Mouse (Mus musculus) forebrain, embryonic 15.5 days (tissue): ENCODE measurements around the gene Sdk2. TPM values are rescaled to one million over a fixed set of nuclear protein-coding genes. Genes with fewer than 3 reads are reported as not detected.

Experiments
- ATAC-seq: fragments of 200-750 bp; cut with Nextera tagmentation; replicated peaks from 2 replicates; pipeline ENCODE4 v1.8.0; 2017; ENCODE audit warnings: mild to moderate bottlenecking, moderate TSS enrichment, moderate library complexity
- H3K27ac ChIP-seq: fragments of 300-500 bp; sonication (generic); replicated peaks from 2 replicates; pipeline ENCODE4 v1.5.1; 2015; ENCODE audit warnings: mild to moderate bottlenecking, inconsistent platforms
- H3K27me3 ChIP-seq: fragments of 300-500 bp; sonication (generic); 2 replicates; pipeline ENCODE4 v1.6.1; 2015; ENCODE audit warnings: inconsistent platforms
- H3K36me3 ChIP-seq: fragments of 300-500 bp; sonication (generic); 2 replicates; pipeline ENCODE4 v1.6.1; 2015; ENCODE audit warnings: mild to moderate bottlenecking, inconsistent platforms
- H3K4me1 ChIP-seq: fragments of 300-500 bp; sonication (generic); 2 replicates; pipeline ENCODE4 v1.6.1; 2015; ENCODE audit warnings: inconsistent platforms
- H3K4me2 ChIP-seq: fragments of 300-500 bp; sonication (generic); replicated peaks from 2 replicates; pipeline ENCODE4 v1.6.1; 2015; ENCODE audit warnings: mild to moderate bottlenecking, inconsistent platforms
- H3K4me3 ChIP-seq: fragments of 300-500 bp; sonication (generic); 2 replicates; pipeline ENCODE4 v1.5.1; 2015; ENCODE audit warnings: mild to moderate bottlenecking, inconsistent platforms
- H3K9ac ChIP-seq: fragments of 300-500 bp; sonication (generic); replicated peaks from 2 replicates; pipeline ENCODE4 v1.6.1; 2015; ENCODE audit warnings: mild to moderate bottlenecking, inconsistent platforms
- H3K9me3 ChIP-seq: fragments of 300-500 bp; sonication (generic); 2 replicates; pipeline ENCODE4 v1.6.1; 2016; ENCODE audit warnings: inconsistent platforms
- WGBS: fragments of 180-500 bp; shearing (Covaris S2); methylation state at CpG from one replicate; pipeline ENCODE4 v1.1.7; 2015; ENCODE audit warnings: mixed read lengths; 5-methylcytosine and 5-hydroxymethylcytosine counted together
- polyA plus RNA-seq: library from polyadenylated mRNA; unstranded; fragments of >200 nt; fragmentation: Nextera tagmentation; extraction: Ambion mirVana; gene quantifications from 2 replicates; pipeline ENCODE4 v1.2.1, GENCODE M21; 2015

Gene Sdk2
- polyA plus RNA-seq, 1 experiment from 2014 or later: 2.3 TPM

GRCm38 (mm10) chr11:114066098-114066950 lies 522 bp downstream of the Sdk2 start:
- peak; percentile 49 for ATAC-seq
- Histone ChIP-seq H3K9ac (peak overlapping the region; percentile 70), H3K27me3 (peaks cover 14% of the 10 kb centered on the region), H3K36me3 (no peaks in the 10 kb centered on the region), H3K9me3 (no peaks in the 10 kb centered on the region), H3K4me3 (peak overlapping the region; percentile 55), H3K27ac (peak overlapping the region; percentile 79), H3K4me1 (peaks cover 59% of the 10 kb centered on the region), H3K4me2 (peak overlapping the region; percentile 95)
- WGBS: under 1% methylated on average over 89 of the region's 90 CpGs

DNA sequence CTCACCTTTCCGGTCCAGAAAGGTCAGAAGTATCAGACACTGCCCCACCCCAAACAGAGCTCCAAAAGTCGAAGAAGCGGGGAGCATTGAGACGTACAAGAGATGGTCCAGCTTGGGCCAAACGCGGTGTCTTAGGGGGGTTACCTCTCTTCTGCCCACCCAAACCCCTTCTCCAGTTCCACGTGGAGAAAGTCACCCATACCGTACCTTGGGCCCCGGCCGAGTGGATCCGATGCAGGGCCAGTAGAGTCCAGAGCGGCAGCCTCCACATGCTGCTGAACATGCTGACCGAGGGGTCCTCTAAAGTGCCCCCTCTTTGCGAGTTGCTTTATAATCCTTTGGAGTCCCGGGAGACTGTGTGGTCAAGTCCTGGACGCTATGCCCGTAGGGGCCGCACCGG lies 1.2 kb downstream of the Sdk2 start:
- Histone ChIP-seq H3K36me3 (no peaks in the 10 kb centered on the region), H3K9me3 (no peaks in the 10 kb centered on the region), H3K4me3 (peak overlapping the region; percentile 55), H3K27ac (no peak overlapping the region), H3K9ac (peak overlapping the region; percentile 70), H3K4me1 (peaks cover 62% of the 10 kb centered on the region), H3K4me2 (peak overlapping the region; percentile 95), H3K27me3 (peaks cover 14% of the 10 kb centered on the region)
- WGBS: 2% methylated on average over 19 of the region's 19 CpGs
- ATAC-seq: no peak

DNA sequence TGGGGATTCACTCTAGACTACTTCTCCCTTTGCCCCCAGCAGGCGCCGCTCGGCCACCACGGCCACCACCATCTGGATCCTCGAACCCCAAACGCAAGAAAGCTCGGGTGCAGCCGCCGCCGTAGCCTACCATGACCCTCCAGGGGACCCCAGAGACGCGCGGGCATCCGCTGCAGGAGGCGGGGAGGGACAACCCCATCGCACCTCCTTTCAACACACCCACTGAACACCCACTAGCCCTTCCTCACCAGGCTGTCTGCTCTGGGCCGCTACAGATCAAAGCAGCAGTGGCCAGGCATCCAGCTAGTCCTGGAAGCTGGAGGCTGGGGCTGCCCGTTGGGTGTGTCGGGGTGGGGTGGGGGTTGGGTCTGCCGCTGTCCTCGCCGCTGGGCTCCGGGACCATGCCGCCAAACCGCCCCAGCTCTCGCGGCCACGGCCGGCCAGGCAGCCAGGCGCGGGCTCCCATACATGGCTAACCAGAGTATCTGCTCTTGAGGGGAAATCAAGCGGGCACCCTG lies 1.9 kb downstream of the Sdk2 start:
- H3K4me1 ChIP-seq: peaks cover 62% of the 10 kb centered on the region

DNA sequence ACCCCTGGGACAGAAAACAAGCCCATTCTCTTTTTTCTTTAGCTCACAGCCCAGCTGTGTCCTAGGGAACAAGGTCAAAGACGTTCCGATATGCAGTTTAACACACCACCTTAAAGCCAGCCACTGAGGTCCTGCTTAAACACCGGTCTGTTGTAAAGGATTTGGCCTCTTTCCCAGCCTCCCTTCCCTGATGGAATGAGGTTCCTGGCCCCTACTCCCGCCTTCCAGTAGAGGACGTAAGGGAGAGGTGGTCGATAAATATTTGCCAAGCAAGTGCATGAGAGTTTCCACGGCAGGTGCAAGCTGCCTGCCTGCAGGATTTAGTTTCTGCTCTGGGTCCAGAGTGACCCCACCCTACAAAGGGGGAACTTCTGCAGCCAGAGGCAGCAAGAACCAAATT lies 4.9 kb downstream of the Sdk2 start:
- ATAC-seq: no peak
- 0 out of 2 replicates have a peak overlapping the region, but pooled peaks have one; percentile 3 for H3K4me2 ChIP-seq

More for the DNA sequence above, 1.9 kb downstream of the Sdk2 start:
- Histone ChIP-seq H3K27ac (no peak overlapping the region), H3K4me3 (peak overlapping the region; percentile 55), H3K9ac (peak overlapping the region; percentile 70), H3K4me2 (peak overlapping the region; percentile 95), H3K36me3 (no peaks in the 10 kb centered on the region), H3K27me3 (peaks cover 14% of the 10 kb centered on the region), H3K9me3 (no peaks in the 10 kb centered on the region)
- 2% methylated on average over 32 of the region's 32 CpGs for WGBS
- ATAC-seq: no peak

GRCm38 (mm10) chr11:114061265-114061664 lies 5.6 kb downstream of the Sdk2 start:
- ATAC-seq: no peak
- Histone ChIP-seq H3K4me1 (peaks cover 43% of the 10 kb centered on the region), H3K27ac (no peak overlapping the region), H3K36me3 (no peaks in the 10 kb centered on the region), H3K4me3 (no peak overlapping the region), H3K27me3 (peaks cover 14% of the 10 kb centered on the region), H3K9ac (no peak overlapping the region), H3K4me2 (no peak overlapping the region), H3K9me3 (no peaks in the 10 kb centered on the region)
- WGBS: 45% methylated on average over 2 of the region's 2 CpGs

More for the DNA sequence above, 4.9 kb downstream of the Sdk2 start:
- no peak overlapping the region for H3K27ac ChIP-seq
- H3K9ac ChIP-seq: no peak overlapping the region
- 45% methylated on average over 7 of the region's 7 CpGs for WGBS
- H3K4me1 ChIP-seq: peaks cover 45% of the 10 kb centered on the region
- no peak overlapping the region for H3K4me3 ChIP-seq
- H3K9me3 ChIP-seq: no peaks in the 10 kb centered on the region
- H3K27me3 ChIP-seq: peaks cover 14% of the 10 kb centered on the region
- H3K36me3 ChIP-seq: no peaks in the 10 kb centered on the region

GRCm38 (mm10) chr11:114056351-114056750 lies 10.5 kb downstream of the Sdk2 start:
- no peak overlapping the region for H3K9ac ChIP-seq
- H3K4me3 ChIP-seq: no peak overlapping the region
- no peaks in the 10 kb centered on the region for H3K36me3 ChIP-seq
- H3K27ac ChIP-seq: no peak overlapping the region
- no peak for ATAC-seq
- 51% methylated on average over 2 of the region's 2 CpGs for WGBS
- H3K9me3 ChIP-seq: no peaks in the 10 kb centered on the region
- peaks cover 17% of the 10 kb centered on the region for H3K4me1 ChIP-seq
- H3K4me2 ChIP-seq: no peak overlapping the region
- no peaks in the 10 kb centered on the region for H3K27me3 ChIP-seq

- no peak overlapping the region for H3K4me2 ChIP-seq
- no peak overlapping the region for H3K4me3 ChIP-seq
- peaks cover 15% of the 10 kb centered on the region for H3K4me1 ChIP-seq
- no peaks in the 10 kb centered on the region for H3K36me3 ChIP-seq
- no peak for ATAC-seq
- H3K27me3 ChIP-seq: no peaks in the 10 kb centered on the region
- no peaks in the 10 kb centered on the region for H3K9me3 ChIP-seq
- WGBS: 46% methylated on average over 17 of the region's 17 CpGs
- H3K27ac ChIP-seq: no peak overlapping the region
- H3K9ac ChIP-seq: no peak overlapping the region
Observed at GRCm38 (mm10) chr11:114054581-114055315, 12.1 kb downstream of the Sdk2 start.

GRCm38 (mm10) chr11:114051361-114051760 lies 15.5 kb downstream of the Sdk2 start:
- 58% methylated on average over 4 of the region's 4 CpGs for WGBS
- Histone ChIP-seq H3K36me3 (no peaks in the 10 kb centered on the region), H3K27me3 (no peaks in the 10 kb centered on the region), H3K9me3 (no peaks in the 10 kb centered on the region), H3K9ac (no peak overlapping the region), H3K4me1 (peaks cover 15% of the 10 kb centered on the region), H3K27ac (no peak overlapping the region), H3K4me2 (no peak overlapping the region), H3K4me3 (no peak overlapping the region)
- ATAC-seq: no peak

GRCm38 (mm10) chr11:114050511-114050910 lies 16.3 kb downstream of the Sdk2 start:
- no peak overlapping the region for H3K27ac ChIP-seq
- H3K9me3 ChIP-seq: no peaks in the 10 kb centered on the region
- no peaks in the 10 kb centered on the region for H3K36me3 ChIP-seq
- H3K4me1 ChIP-seq: peaks cover 15% of the 10 kb centered on the region
- 90% methylated on average over 3 of the region's 3 CpGs for WGBS
- no peak overlapping the region for H3K9ac ChIP-seq
- ATAC-seq: no peak
- H3K27me3 ChIP-seq: no peaks in the 10 kb centered on the region
- H3K4me2 ChIP-seq: no peak overlapping the region
- no peak overlapping the region for H3K4me3 ChIP-seq

GRCm38 (mm10) chr11:114047887-114048331 lies 18.9 kb downstream of the Sdk2 start:
- H3K27me3 ChIP-seq: no peaks in the 10 kb centered on the region
- no peak overlapping the region for H3K4me2 ChIP-seq
- H3K4me1 ChIP-seq: peaks cover 12% of the 10 kb centered on the region
- H3K4me3 ChIP-seq: no peak overlapping the region
- H3K9me3 ChIP-seq: no peaks in the 10 kb centered on the region
- WGBS: 29% methylated on average over 10 of the region's 10 CpGs
- H3K9ac ChIP-seq: no peak overlapping the region
- no peak overlapping the region for H3K27ac ChIP-seq
- no peaks in the 10 kb centered on the region for H3K36me3 ChIP-seq
- no peak for ATAC-seq

DNA sequence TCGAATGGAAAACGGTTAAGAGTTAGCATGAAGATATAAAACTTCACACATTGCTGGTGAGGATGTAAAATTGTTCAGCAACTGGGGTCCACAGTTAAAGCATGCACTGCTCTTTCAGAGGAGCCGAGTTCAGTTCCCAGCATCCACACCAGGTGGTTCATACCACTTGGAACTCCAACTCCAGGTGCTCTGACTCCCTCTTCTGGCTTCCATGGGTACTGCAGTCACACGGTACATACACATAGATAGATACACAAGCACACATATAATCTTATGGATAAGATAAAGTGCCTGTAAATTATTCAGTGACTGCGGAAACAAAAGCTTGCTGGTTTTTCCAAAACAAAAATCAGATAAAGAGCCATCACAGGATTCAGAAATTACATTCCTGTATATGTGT lies 19.9 kb downstream of the Sdk2 start:
- WGBS: 95% methylated on average over 5 of the region's 5 CpGs
- H3K9me3 ChIP-seq: no peaks in the 10 kb centered on the region
- no peak overlapping the region for H3K27ac ChIP-seq
- H3K4me3 ChIP-seq: no peak overlapping the region
- H3K36me3 ChIP-seq: no peaks in the 10 kb centered on the region
- ATAC-seq: no peak
- no peaks in the 10 kb centered on the region for H3K27me3 ChIP-seq
- H3K9ac ChIP-seq: no peak overlapping the region
- H3K4me1 ChIP-seq: peaks cover 12% of the 10 kb centered on the region
- no peak overlapping the region for H3K4me2 ChIP-seq

- no peak overlapping the region for H3K4me2 ChIP-seq
Observed at GRCm38 (mm10) chr11:114044373-114044772, 22.5 kb downstream of the Sdk2 start.

More at GRCm38 (mm10) chr11:114044373-114044772, 22.5 kb downstream of the Sdk2 start:
- Histone ChIP-seq H3K9me3 (no peaks in the 10 kb centered on the region), H3K4me3 (no peak overlapping the region), H3K27ac (no peak overlapping the region), H3K36me3 (no peaks in the 10 kb centered on the region), H3K27me3 (no peaks in the 10 kb centered on the region), H3K9ac (no peak overlapping the region), H3K4me1 (peaks cover 24% of the 10 kb centered on the region)
- WGBS: 47% methylated on average over 4 of the region's 4 CpGs
- ATAC-seq: no peak
